Mouse (Mus musculus) hematopoietic multipotent progenitor cell, adult 10-12 weeks (in vitro differentiated cells): ENCODE data around the gene Gm43951. TPM values are rescaled to one million over a fixed set of nuclear protein-coding genes. Genes with fewer than 3 reads are reported as not detected.

Source experiments
- polyA plus RNA-seq: library from polyadenylated mRNA; stranded (reverse); fragments of >175 nt; gene quantifications from 2 replicates; pipeline ENCODE4 v1.2.3, GENCODE M21; 2012; ENCODE audit warnings: low replicate concordance

Gm43951 gene
- polyA plus RNA-seq = 0.10 and 0.28 TPM in 2 replicates

GRCm38 (mm10) chr11:72206341-72207203, at the start of gene Gm43951:
Gm43951 (minus strand) TSS chr11:72206840.

GRCm38 (mm10) chr11:72215410-72215797, 8.8 kb upstream of the Gm43951 start, which contains the start of gene Med31:
Med31 (minus strand) TSS chr11:72215592.

GRCm38 (mm10) chr11:72207204-72207833, 679 bp upstream of the Gm43951 start, which contains the start of the genes 4933427D14Rik and Txndc17:
4933427D14Rik (minus strand) TSS chr11:72207459.
Txndc17 (plus strand) TSS chr11:72207547.

Other genes starting within 250 kb of the Gm43951 start
- 0.07 and 0.08 TPM in 2 replicates for gene Aipl1, start 169.3 kb downstream of the Gm43951 start, polyA plus RNA-seq
- gene Pimreg, start 164.8 kb downstream of the Gm43951 start, polyA plus RNA-seq = 2.2 and 3.2 TPM in 2 replicates
- gene Pitpnm3, start 71.1 kb downstream of the Gm43951 start, polyA plus RNA-seq = 0.08 and 0.46 TPM in 2 replicates
- gene 4933427D14Rik, start 619 bp upstream of the Gm43951 start, polyA plus RNA-seq = 1.9 and 2.4 TPM in 2 replicates
- gene Txndc17, start 707 bp upstream of the Gm43951 start, polyA plus RNA-seq = 26.6 and 40.1 TPM in 2 replicates
- 0.15 and 1.4 TPM in 2 replicates for gene Med31, start 8.8 kb upstream of the Gm43951 start, polyA plus RNA-seq
- not detected in 2 replicates for gene Slc13a5, start 60.4 kb upstream of the Gm43951 start, polyA plus RNA-seq
- 2.2 and 3.8 TPM in 2 replicates for gene Xaf1, start 94.8 kb upstream of the Gm43951 start, polyA plus RNA-seq
- not detected in 2 replicates for gene Fbxo39, start 107.6 kb upstream of the Gm43951 start, polyA plus RNA-seq
- not detected in 2 replicates for gene Tekt1, start 155.6 kb upstream of the Gm43951 start, polyA plus RNA-seq
- 0.08 and 0.16 TPM in 2 replicates for gene Smtnl2, start 204.9 kb upstream of the Gm43951 start, polyA plus RNA-seq
- not detected in 2 replicates for gene Ggt6, start 228.7 kb upstream of the Gm43951 start, polyA plus RNA-seq
- 53.3 and 73.9 TPM in 2 replicates for gene Mybbp1a, start 234.5 kb upstream of the Gm43951 start, polyA plus RNA-seq